Mouse (Mus musculus) liver, adult 2 months (tissue): ENCODE results near the gene Cd300lf.

Experiments
- CTCF ChIP-seq: fragments of 200-500 bp; IDR thresholded peaks from 2 replicates; pipeline ENCODE4 v1.5.1; 2011; ENCODE audit warnings: low read depth, low read length, control low read depth
- POLR2A ChIP-seq: fragments of 200-500 bp; IDR thresholded peaks from 2 replicates; pipeline ENCODE4 v1.6.1; 2011; ENCODE audit warnings: low read length, control low read depth; ENCODE audit not compliant: insufficient read depth; ENCODE audit errors: extremely low read depth

DNA sequence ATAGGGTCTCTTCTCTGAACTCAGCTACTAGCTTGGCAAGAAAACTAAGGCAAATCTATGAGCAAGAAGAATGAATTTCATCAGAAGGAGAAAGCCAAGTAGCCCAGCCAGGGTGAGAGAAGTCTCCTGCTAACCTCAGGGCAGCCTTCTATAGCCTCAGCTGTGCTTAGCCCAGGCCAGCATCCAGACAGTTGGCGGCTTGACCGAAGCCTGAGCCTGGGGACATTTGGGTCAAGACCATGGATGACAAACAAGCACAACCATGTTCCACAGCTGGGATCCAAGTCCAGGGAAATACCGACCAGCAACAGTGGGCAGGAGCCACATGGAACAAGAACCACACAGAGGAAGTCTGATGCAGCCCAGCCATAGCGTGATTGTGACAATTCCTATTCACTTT, 14.0 kb upstream of the Cd300lf start:
- TF ChIP-seq CTCF: no peak
- TF ChIP-seq POLR2A: no peak
